Mouse (Mus musculus): ENCODE measurements around the gene Sult2b1.

Sult2b1 gene

GRCm38 (mm10) chr7:45723301-45723700, 61.2 kb downstream of the Sult2b1 start:
- no peak for DNase-seq

GRCm38 (mm10) chr7:45722348-45722713, 62.1 kb downstream of the Sult2b1 start:
- DNase-seq = no peak

GRCm38 (mm10) chr7:45721642-45722347, 62.7 kb downstream of the Sult2b1 start:
- DNase-seq = no peak

- DNase-seq = no peak
Measured at GRCm38 (mm10) chr7:45721234-45721571, 63.3 kb downstream of the Sult2b1 start.

- no peak for DNase-seq
Measured at GRCm38 (mm10) chr7:45720413-45721233, 63.8 kb downstream of the Sult2b1 start, which contains the start of gene Fam83e. Fam83e (plus strand) TSS chr7:45721212.

GRCm38 (mm10) chr7:45719738-45720412, 64.6 kb downstream of the Sult2b1 start:
- DNase-seq = no peak

- no peak for DNase-seq
Measured at GRCm38 (mm10) chr7:45719180-45719579, 65.3 kb downstream of the Sult2b1 start.

GRCm38 (mm10) chr7:45718331-45718730, 66.1 kb downstream of the Sult2b1 start:
- DNase-seq = no peak

GRCm38 (mm10) chr7:45717918-45718297, 66.6 kb downstream of the Sult2b1 start, which contains the start of gene Sphk2:
Sphk2 (minus strand) TSS chr7:45718002.
- peak; percentile 98 for DNase-seq

- DNase-seq = no peak
Measured at GRCm38 (mm10) chr7:45716952-45717917, 67.2 kb downstream of the Sult2b1 start.

GRCm38 (mm10) chr7:45716460-45716857, 68.0 kb downstream of the Sult2b1 start:
- no peak for DNase-seq

- no peak for DNase-seq
Measured at GRCm38 (mm10) chr7:45715741-45716459, 68.6 kb downstream of the Sult2b1 start.

- DNase-seq = peak; percentile 99
Measured at GRCm38 (mm10) chr7:45715090-45715708, 69.3 kb downstream of the Sult2b1 start, which contains the start of gene Rpl18. Rpl18 (plus strand) TSS chr7:45715457.

- DNase-seq = no peak
Measured at GRCm38 (mm10) chr7:45714630-45715089, 69.8 kb downstream of the Sult2b1 start.

- no peak for DNase-seq
Measured at GRCm38 (mm10) chr7:45713881-45714520, 70.5 kb downstream of the Sult2b1 start.

GRCm38 (mm10) chr7:45713396-45713795, 71.1 kb downstream of the Sult2b1 start:
- no peak for DNase-seq

- no peak for DNase-seq
Measured at GRCm38 (mm10) chr7:45712022-45712757, 72.3 kb downstream of the Sult2b1 start.

GRCm38 (mm10) chr7:45711316-45712021, 73.0 kb downstream of the Sult2b1 start:
- DNase-seq = no peak

Data from right cerebral cortex, adult 18-20 months (tissue).